ENCODE assay signal across 8 mouse cellular contexts in genomic region chr13:91224438-91224814, GRCm38 (mm10). TPM values are rescaled to one million over a fixed set of nuclear protein-coding genes. Genes with fewer than 3 reads are reported as not detected.
A peak's percentile ranks its signal among the peaks of the same experiment; 100 is the strongest.
DNase-seq lines count a peak whose midpoint lies in the region; ATAC-seq and TF ChIP-seq lines count a peak whose summit lies in the region.

No protein-coding gene starts in this region.

- peak overlapping the region; percentile 96 for H3K9ac ChIP-seq in heart, embryonic 16.5 days (ENCODE audit: low read length)

- H3K4me3 ChIP-seq in kidney, adult 2 months (ENCODE audit: insufficient read depth, low read depth, low read length): peak overlapping the region; percentile 70
- H3K4me3 ChIP-seq in heart, embryonic 16.5 days (ENCODE audit: low read length): peak overlapping the region; percentile 86

- peak overlapping the region; percentile 72 for H3K4me2 ChIP-seq in heart, embryonic 16.5 days (ENCODE audit: low read depth, low read length)

- 25% methylated on average over 2 of the region's 2 CpGs for WGBS in kidney, adult 2 months
- 54% methylated on average over 2 of the region's 2 CpGs for WGBS in heart, embryonic 16.5 days

- ATAC-seq in activated CD4-positive, CD25-positive, alpha-beta regulatory T cell, adult 4 months: peak; percentile 6
- ATAC-seq in heart, embryonic 16.5 days (replicated peaks; ENCODE audit: extremely low read depth, insufficient read depth, low FRiP score): no peak
- ATAC-seq in megakaryocyte, adult 5-6 weeks (ENCODE audit: poor library complexity, severe bottlenecking): peak; percentile 18

- DNase-seq in kidney, adult 2 months: no peak
- DNase-seq in kidney, adult 8-10 months: no peak
- DNase-seq in cerebellum, postnatal 25 days: no peak
- DNase-seq in urinary bladder, postnatal 10 days (ENCODE audit: low spot score): no peak
- DNase-seq in c-Kit-positive CD71-positive TER-119-positive erythroid progenitor cells, embryonic 14.5 days (ENCODE audit: low spot score): no peak

- peak overlapping the region; percentile 76 for H3K27ac ChIP-seq in kidney, adult 2 months (ENCODE audit: insufficient read depth, low read depth, low read length)
- peak overlapping the region; percentile 97 for H3K27ac ChIP-seq in heart, embryonic 16.5 days (ENCODE audit: low read length)

- H3K27me3 ChIP-seq in kidney, adult 2 months (replicated peaks; ENCODE audit: control insufficient read depth, insufficient read depth, low read length): no peaks in the 10 kb centered on the region
- H3K27me3 ChIP-seq in heart, embryonic 16.5 days (ENCODE audit: control insufficient read depth, insufficient read depth, low read length): no peaks in the 10 kb centered on the region

- no peak for TF ChIP-seq POLR2A in kidney, adult 2 months (IDR thresholded peaks at IDR 0.05; ENCODE audit: low read depth, low read length)

- H3K9me3 ChIP-seq in heart, embryonic 16.5 days (replicated peaks; ENCODE audit: control insufficient read depth, low read length): no peaks in the 10 kb centered on the region

- no peak for TF ChIP-seq CTCF in kidney, adult 2 months (conservative IDR thresholded peaks at IDR 0.05; ENCODE audit: insufficient read depth, insufficient read length, low read depth, low read length)

- H3K36me3 ChIP-seq in kidney, adult 2 months (ENCODE audit: control insufficient read depth, insufficient read depth, low read length): no peaks in the 10 kb centered on the region
- no peaks in the 10 kb centered on the region for H3K36me3 ChIP-seq in heart, embryonic 16.5 days (ENCODE audit: control insufficient read depth, insufficient read depth)

- H3K4me1 ChIP-seq in kidney, adult 2 months (ENCODE audit: control insufficient read depth, insufficient read depth, low read length): no peaks in the 10 kb centered on the region; the same call in 1 of the 2 replicates
- peaks cover 7% of the 10 kb centered on the region for H3K4me1 ChIP-seq in heart, embryonic 16.5 days (ENCODE audit: control insufficient read depth, insufficient read depth, low read length)

RNA-seq across cellular contexts. Expression of gene Atg10, which starts 0.7 kb away (rescaled TPM):
- polyA plus RNA-seq in kidney, adult 2 months (2012; rRNA removed): 4.4 and 7.8 TPM in 2 replicates
- 10 to 100 TPM; 18.6 to 25.8 TPM for polyA plus RNA-seq in activated CD4-positive, CD25-positive, alpha-beta regulatory T cell, adult 4 months (2017; shearing (Covaris generic))
- polyA plus RNA-seq in heart, embryonic 16.5 days (2015; fragmentation: Nextera tagmentation; extraction: Ambion mirVana): 29.9 and 31.3 TPM in 2 replicates
- 10.0 and 11.4 TPM in 2 replicates for total RNA-seq in megakaryocyte, adult 5-6 weeks (2015)
- 7.5 TPM in 2 replicates for total RNA-seq in megakaryocyte, adult 5-6 weeks (2017)
